Mouse (Mus musculus) thymus, postnatal 4 days (tissue): ENCODE data around the gene 2610528A11Rik.

Source experiments
- DNase-seq: peaks from one replicate; pipeline ENCODE4 v3.0.0; 2021

Gene 2610528A11Rik

DNA sequence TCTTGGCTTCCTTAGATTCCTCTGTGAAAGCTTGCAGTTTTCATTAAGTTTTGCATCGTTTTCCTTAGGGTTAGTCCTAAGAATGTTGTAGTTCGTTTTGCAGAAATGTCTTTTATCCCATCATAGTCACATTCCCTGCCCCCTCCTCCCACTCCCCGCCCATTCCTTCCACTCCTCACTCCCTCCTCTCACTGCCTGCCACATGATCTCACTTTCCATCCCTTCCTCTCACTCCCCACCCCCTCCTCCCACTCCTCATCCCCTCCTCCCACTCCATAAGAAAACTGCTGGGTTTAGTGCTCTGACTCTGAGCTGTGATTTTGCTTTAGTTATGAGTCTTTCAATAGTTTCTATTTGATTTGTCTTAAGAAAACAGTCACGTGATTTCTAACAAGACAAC, 30.1 kb downstream of the 2610528A11Rik start:
- DNase-seq: no peak

DNA sequence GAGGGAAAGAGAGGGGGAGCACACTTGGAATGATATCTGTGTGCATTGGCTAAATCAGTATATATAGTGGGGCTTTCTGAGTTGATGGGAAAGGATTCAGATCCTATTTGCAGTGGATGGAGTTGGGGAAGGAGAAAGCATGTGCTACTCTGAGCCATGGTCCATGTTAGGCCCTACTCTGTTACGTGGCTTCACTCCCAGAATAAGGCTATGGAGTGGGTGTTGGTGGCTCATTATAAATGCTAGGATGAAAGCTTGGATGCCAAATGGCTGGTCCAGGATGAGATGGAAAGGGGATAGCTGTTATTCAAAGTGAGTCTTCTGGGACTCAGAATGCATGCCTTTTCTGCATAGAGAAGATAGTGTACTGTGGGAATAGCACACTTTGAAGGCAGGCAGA, 33.1 kb downstream of the 2610528A11Rik start:
- DNase-seq: no peak

DNA sequence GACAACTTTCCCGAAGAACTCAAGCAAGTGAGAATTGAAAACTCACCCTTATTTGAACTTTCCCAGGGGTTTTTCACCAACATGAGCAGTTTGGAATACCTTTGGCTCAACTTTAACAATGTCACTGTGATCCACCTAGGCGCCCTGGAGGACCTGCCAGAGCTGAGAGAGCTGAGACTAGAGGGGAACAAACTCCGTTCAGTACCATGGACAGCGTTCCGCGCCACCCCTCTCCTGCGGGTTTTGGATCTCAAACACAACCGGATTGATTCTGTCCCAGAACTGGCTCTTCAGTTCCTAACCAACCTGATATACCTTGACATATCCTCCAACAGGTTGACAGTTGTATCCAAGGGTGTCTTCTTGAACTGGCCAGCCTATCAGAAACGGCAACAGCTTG, 45.3 kb downstream of the 2610528A11Rik start:
- DNase-seq: peak; percentile 68

DNA sequence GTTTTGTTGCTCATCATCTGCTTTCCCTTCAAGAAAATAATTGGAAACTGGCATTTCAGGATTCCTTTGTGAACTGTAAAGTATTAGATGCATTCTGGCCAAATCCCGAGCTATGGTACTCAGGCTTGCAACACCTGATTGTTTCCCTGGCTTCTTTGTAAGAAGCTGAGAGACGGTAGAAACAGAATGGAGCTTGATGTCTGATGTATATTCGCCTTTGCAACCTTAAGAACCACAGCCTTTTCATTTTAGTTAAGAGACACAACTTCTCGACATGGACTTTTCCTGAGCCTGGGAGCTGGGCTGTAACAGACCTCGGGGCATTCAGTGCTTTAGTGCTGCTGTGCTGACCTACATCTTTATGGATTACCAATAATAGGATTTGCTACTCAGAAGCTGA, 46.2 kb downstream of the 2610528A11Rik start, which contains the start of gene Lrit2:
Lrit2 (plus strand) TSS at position 301 of the 400 bp plus-strand sequence.
- no peak for DNase-seq

DNA sequence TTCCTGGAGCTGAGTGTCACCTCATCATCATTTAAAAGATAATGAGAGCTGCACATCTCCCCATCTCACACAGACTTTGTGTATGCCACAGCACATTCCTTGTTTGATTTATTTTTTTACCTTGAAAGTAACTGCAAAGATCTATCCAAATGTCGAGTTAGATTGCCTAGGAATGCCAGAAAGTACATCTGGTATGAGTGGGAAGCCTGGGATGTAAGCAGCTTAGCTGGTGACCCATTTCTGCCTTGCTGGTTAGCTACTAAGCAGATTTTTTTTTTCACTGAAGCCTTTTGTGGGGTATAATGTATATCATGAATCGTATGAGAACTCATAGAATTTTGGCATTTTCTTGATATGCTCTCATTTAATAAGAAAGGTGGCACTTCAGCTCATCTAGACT, 47.2 kb downstream of the 2610528A11Rik start:
- DNase-seq: no peak

DNA sequence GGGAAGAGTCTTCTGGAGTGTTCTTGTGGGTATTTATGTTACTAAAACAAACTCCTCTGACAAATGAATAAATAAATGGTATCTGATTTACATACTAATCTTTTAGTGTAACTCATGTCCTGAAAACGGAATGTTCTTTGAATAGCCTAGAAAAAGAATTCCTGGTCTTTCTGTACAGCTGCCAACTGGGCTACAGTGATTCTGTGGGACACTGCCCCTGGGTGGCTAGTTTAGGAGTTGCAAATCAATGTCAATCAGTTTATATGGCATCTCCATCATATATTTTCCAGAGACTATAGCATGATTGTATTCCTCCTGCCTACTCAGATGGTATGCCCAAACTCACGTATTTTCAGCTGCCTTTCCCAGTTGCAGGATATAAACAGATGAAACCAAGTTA, 49.0 kb downstream of the 2610528A11Rik start:
- DNase-seq: no peak
